Mouse (Mus musculus) megakaryocyte, embryonic 14.5 days (primary cell): ENCODE measurements around the gene Dpp6.

Source experiments
- FLI1 ChIP-seq: IDR thresholded peaks from 2 replicates; pipeline ENCODE4 v1.6.1; 2012; ENCODE audit warnings: low read length, inconsistent platforms, mixed read lengths
- GATA1 ChIP-seq: IDR thresholded peaks from 3 replicates; pipeline ENCODE4 v1.6.1; 2012; ENCODE audit warnings: mixed read lengths, low read length, inconsistent platforms, borderline replicate concordance

DNA sequence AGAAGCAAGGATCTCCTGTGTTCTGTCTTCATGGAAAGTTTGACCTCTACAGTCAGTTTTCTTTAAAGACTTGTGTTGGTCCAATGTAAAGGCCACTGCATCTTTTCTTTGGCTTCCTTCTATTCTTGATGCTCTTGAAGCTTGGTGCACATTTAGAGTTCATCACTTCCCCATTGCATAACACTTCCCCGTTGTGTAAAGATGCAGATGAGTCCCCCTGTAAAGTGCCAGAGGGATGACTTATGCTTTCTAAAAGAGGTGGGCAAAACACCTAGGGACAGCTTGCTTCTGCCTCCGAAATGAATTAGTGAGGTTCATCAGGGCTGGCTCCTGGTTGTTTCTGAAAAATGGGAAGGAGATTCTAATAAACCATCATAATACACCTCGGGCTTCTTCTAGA, 553.8 kb downstream of the Dpp6 start:
- TF ChIP-seq GATA1 (no peak), FLI1 (no peak)
